Mouse (Mus musculus) C2C12 (cell line): ENCODE results near the gene Igfals. TPM values are rescaled to one million over a fixed set of nuclear protein-coding genes. Genes with fewer than 3 reads are reported as not detected.

Experiments
- H3K27me3 ChIP-seq: one replicate; pipeline ENCODE4 v1.6.1; 2011; ENCODE audit not compliant: control insufficient read depth, insufficient read depth, insufficient read length
- H3K36me3 ChIP-seq: one replicate; pipeline ENCODE4 v1.6.1; 2011; ENCODE audit not compliant: control insufficient read depth, insufficient read depth
- H3K4me3 ChIP-seq: one replicate; pipeline ENCODE4 v1.5.1; 2011; ENCODE audit warnings: mild to moderate bottlenecking, control low read depth; ENCODE audit not compliant: poor library complexity, insufficient read depth, severe bottlenecking
- H3K79me2 ChIP-seq: one replicate; pipeline ENCODE4 v1.6.1; 2011; ENCODE audit not compliant: control insufficient read depth, insufficient read depth
- H3K79me3 ChIP-seq: one replicate; pipeline ENCODE4 v1.6.1; 2011; ENCODE audit warnings: low read depth, control low read depth
- H3ac ChIP-seq: one replicate; pipeline ENCODE3; 2011; ENCODE audit warnings: low read depth; ENCODE audit not compliant: control insufficient read depth, insufficient read length
- CEBPB ChIP-seq: IDR thresholded peaks from one replicate; pipeline ENCODE4 v1.6.1; 2011; ENCODE audit warnings: low read depth, mild to moderate bottlenecking, control low read depth, moderate library complexity
- CTCF ChIP-seq: IDR thresholded peaks from one replicate; pipeline ENCODE4 v1.5.1; 2011; ENCODE audit not compliant: control insufficient read depth, insufficient read depth, insufficient read length
- FOSL1 ChIP-seq: IDR thresholded peaks from one replicate; pipeline ENCODE4 v1.8.0; 2011; ENCODE audit warnings: mild to moderate bottlenecking, low read length; ENCODE audit not compliant: poor library complexity, insufficient read depth, severe bottlenecking
- MAX ChIP-seq: IDR thresholded peaks from one replicate; pipeline ENCODE4 v1.6.1; 2011; ENCODE audit warnings: mild to moderate bottlenecking, control low read depth
- MYOD1 ChIP-seq: IDR thresholded peaks from one replicate; pipeline ENCODE4 v1.6.1; 2011; ENCODE audit warnings: low read depth; ENCODE audit not compliant: control insufficient read depth, insufficient read length
- MYOG ChIP-seq: IDR thresholded peaks from one replicate; pipeline ENCODE4 v1.6.1; 2011; ENCODE audit not compliant: control insufficient read depth, insufficient read length; ENCODE audit errors: extremely low read depth
- USF1 ChIP-seq: IDR thresholded peaks from one replicate; pipeline ENCODE4 v1.6.1; 2011; ENCODE audit warnings: low read depth, mild to moderate bottlenecking, control low read depth, moderate library complexity
- polyA plus RNA-seq: library from polyadenylated mRNA; unstranded; fragments of >200 nt; fragmentation: generic; extraction: Trizol; gene quantifications from one replicate; pipeline ENCODE4 v1.2.1, GENCODE M21; 2012; ENCODE audit warnings: missing spikeins

Igfals gene
- polyA plus RNA-seq, 1 experiment: 0.06 TPM

GRCm38 (mm10) chr17:24884391-24884790 is 18.6 kb downstream of the Igfals start:
- Histone ChIP-seq H3K4me3 (no peak overlapping the region), H3K79me2 (peaks cover 23% of the 10 kb centered on the region), H3K79me3 (peaks cover 9% of the 10 kb centered on the region), H3K27me3 (no peaks in the 10 kb centered on the region), H3ac (no peak overlapping the region), H3K36me3 (no peaks in the 10 kb centered on the region)
- TF ChIP-seq MYOD1 (no peak), MYOG (no peak), FOSL1 (no peak), CTCF (no peak), CEBPB (no peak), MAX (no peak), USF1 (no peak)

DNA sequence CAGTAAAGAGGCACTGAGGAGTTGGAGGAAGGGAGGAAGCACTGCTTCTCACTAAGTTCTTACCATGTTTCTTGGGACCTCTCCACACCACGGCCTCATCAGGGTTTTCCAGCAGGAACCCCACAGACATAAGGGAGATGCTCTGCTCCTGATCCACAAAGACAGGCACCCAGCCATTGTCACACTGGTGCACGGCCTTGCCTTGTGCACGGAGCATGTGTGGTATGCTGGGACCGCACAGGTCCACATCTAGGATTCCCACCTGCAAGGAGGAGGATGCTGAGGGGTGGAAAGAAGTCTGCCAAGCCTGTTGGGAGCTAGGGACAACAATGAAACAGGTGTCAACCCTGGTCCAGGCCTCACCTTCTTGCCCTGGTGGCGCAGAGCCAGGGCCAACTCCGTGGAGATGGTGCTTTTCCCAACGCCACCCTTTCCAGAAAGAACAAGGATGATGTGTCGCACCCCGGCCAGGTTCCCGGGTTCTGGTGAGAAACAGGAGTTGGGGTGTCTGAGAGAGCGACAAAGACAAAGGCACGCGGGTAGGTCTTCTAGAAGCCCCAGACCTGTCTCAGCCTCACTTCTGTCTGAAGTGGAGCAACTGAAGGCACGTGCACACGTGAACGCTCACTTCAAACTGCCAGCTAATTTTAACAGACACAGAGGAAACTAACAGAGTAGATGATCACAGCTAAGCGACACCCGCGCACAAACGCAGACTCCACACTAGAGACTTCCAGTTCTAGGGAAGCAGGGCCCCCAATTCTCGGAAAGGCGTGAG is 19.7 kb downstream of the Igfals start:
- Histone ChIP-seq H3K79me3 (peaks cover 9% of the 10 kb centered on the region), H3K36me3 (peaks cover 4% of the 10 kb centered on the region), H3ac (peak overlapping the region; percentile 43)

DNA sequence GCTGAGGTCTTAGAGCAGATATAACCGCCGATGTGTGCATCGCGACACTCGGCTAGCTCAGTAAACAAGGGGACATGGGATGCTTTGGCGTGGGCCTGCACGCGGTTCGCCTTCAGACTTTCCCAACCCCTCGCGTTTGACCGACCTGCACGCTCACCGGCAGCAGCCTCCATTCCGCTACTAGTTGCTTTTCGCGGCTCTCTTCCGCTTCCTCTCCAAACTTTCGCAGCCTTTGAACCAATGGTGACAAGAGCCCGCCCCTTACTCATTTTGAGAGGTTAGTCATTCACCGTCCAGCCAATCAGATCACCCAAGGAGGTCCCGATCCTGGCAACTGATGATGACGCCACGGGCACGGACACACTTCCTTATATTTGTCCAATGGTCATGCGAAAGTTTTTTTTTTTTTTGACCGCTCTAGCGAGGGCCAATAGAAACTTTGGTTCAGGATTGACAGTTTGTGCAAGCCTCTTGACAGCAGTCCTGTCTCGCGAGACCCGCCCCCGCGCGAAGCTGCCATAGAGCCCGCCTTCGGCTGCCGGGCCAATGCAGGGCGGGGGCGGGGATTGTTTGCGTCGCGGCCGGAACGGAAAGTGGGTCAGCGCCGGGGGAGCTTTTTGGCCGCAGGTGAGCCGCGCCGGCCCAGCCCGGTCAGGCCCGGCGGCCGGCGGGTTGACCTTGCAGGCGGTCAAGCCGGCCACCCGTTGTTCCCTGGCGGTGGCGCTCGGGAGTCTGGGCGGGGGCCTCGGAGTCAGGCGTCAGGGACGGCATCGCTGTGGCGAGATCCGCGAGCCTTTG is 20.5 kb downstream of the Igfals start, which contains the start of the genes Nubp2 and Spsb3:
Nubp2 (minus strand) TSS at position 216 of the 798 bp plus-strand sequence.
Spsb3 (plus strand) TSS at position 510 of the 798 bp plus-strand sequence.
- H3K79me3 ChIP-seq: peaks cover 9% of the 10 kb centered on the region
- H3ac ChIP-seq: peak within 1 kb of the TSS; percentile 50
- no peaks in the 10 kb centered on the region for H3K27me3 ChIP-seq
- peaks cover 23% of the 10 kb centered on the region for H3K79me2 ChIP-seq
- H3K36me3 ChIP-seq: peaks cover 9% of the 10 kb centered on the region
- peak within 1 kb of the TSS; percentile 96 for H3K4me3 ChIP-seq
- TF ChIP-seq CEBPB: no peak
- peak; percentile 17 for TF ChIP-seq MAX
- TF ChIP-seq MYOG: no peak
- no peak for TF ChIP-seq FOSL1

More for the DNA sequence above, 19.7 kb downstream of the Igfals start:
- H3K27me3 ChIP-seq: no peaks in the 10 kb centered on the region
- peaks cover 23% of the 10 kb centered on the region for H3K79me2 ChIP-seq
- no peak for TF ChIP-seq CEBPB
- no peak for TF ChIP-seq MYOD1
- no peak for TF ChIP-seq MAX
- TF ChIP-seq FOSL1: no peak
- TF ChIP-seq CTCF: no peak
- TF ChIP-seq MYOG: no peak
- TF ChIP-seq USF1: no peak
- peak overlapping the region; percentile 96 for H3K4me3 ChIP-seq

DNA sequence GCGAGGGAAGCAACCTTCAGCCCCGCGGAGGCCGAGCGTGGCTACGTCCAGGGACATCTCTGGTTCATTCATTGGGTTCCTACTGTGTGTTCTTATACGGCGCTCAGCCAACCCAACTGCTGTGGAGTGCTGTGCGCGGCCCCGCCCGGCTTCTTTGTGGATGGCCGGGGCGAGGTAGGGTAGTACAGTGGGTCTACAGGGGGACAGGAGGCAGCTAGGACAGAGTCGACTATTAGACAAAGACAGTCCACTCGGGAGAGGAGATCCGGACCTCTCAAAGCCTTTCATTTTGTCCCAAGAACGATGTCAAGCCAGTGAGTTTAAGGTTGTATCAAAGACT is 21.1 kb downstream of the Igfals start:
- Histone ChIP-seq H3K27me3 (no peaks in the 10 kb centered on the region), H3K79me3 (peaks cover 9% of the 10 kb centered on the region), H3K36me3 (peaks cover 9% of the 10 kb centered on the region), H3K79me2 (peaks cover 23% of the 10 kb centered on the region), H3K4me3 (peak overlapping the region; percentile 64), H3ac (peak overlapping the region; percentile 50)
- TF ChIP-seq CTCF (no peak), MAX (no peak), FOSL1 (no peak), CEBPB (no peak), USF1 (no peak), MYOG (no peak), MYOD1 (no peak)

DNA sequence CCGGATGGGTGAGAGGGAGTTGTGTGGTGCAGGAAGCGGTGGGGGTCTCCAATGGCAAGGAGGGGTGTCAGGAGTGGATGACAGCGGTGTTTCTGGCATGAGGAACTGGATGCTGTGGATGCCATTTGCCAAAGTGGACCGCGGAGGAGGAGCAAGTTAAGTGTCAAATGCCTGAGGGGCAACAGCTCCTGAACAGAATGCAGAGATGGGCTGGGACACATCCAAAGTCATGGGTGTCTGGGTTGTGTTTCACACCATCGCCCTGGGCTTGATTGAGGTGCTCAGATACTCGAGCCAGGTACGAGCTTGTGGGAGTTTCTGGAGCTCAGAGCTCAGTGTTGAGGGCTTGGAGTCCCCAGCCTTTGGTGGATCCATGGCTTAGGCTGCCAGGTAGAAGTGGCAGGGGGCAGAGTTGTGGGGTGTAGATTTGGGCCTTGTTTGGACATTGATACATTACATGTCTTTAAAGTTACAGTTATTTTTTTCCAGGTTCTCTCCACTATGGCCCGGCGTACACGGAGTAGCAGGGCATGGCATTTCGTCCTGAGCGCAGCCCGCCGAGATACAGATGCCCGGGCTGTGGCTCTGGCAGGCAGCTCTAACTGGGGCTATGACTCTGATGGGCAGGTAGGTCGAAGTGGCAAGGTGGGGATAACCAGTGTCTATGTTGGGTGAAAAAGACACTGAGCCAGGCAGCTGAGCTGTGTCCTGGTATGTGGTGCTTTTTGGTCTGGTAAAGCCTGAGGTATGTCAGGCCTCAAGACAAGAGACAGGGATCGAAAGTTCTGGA is 21.7 kb downstream of the Igfals start:
- Histone ChIP-seq H3K79me2 (peaks cover 27% of the 10 kb centered on the region), H3K36me3 (peaks cover 14% of the 10 kb centered on the region), H3ac (peak overlapping the region; percentile 50), H3K4me3 (peak overlapping the region; percentile 64), H3K79me3 (peaks cover 9% of the 10 kb centered on the region), H3K27me3 (no peaks in the 10 kb centered on the region)
- TF ChIP-seq MYOD1 (no peak), FOSL1 (no peak), CTCF (no peak), CEBPB (no peak), MYOG (no peak), USF1 (no peak), MAX (no peak)
